Mouse (Mus musculus) G1E (cell line): ENCODE results near the gene Pitpnc1.

Experiments used
- CTCF ChIP-seq: IDR thresholded peaks from 2 replicates; pipeline ENCODE4 v1.5.1; 2012; ENCODE audit warnings: low read depth, low read length, inconsistent platforms, mixed read lengths
- GATA1 ChIP-seq: IDR thresholded peaks from 2 replicates; pipeline ENCODE4 v1.6.1; 2012; ENCODE audit warnings: borderline replicate concordance, low read length, inconsistent platforms, mixed read lengths
- TAL1 ChIP-seq: conservative IDR thresholded peaks from 2 replicates; pipeline ENCODE4 v1.6.1; 2012; ENCODE audit warnings: low read depth, low read length, inconsistent platforms, mixed read lengths

DNA sequence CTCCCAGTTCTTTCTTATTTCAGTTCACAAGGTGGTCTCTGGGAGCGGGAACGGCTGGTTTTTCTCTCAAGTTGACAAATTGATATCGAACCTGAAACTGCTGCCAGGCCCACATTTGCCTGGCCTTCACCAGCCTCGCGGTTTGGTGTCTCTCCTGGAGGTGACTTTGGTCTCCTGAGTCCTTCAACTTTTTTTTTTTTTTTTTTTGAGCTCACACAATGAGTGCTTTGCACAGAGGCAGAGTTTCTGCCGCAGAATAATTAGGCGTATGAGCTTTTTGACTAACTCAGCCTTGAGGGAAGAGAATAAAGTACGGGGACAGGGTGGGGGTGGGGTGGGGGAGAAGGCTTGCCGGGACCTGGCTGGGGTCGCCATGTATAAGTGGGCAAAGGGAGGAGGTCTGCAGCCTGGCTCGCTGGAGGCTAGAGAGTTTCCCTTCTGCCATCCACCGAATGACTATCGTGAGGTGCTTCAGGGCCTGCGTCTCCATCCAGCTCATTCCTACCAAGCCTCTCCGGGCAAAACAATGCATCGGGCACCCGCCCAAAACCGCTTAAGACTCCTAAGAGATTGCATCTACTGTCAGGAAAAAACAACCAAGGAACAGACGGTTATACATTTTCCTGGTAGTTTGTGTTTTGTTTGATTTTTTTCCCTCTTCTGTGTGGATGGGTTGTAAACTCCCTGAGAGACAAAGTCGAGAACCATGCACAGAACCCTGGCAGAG is 205.4 kb downstream of the Pitpnc1 start:
- TF ChIP-seq GATA1: no peak
- no peak for TF ChIP-seq CTCF
- TF ChIP-seq TAL1: no peak
